Mouse (Mus musculus): ENCODE data around the gene Lrrfip1.

DNA sequence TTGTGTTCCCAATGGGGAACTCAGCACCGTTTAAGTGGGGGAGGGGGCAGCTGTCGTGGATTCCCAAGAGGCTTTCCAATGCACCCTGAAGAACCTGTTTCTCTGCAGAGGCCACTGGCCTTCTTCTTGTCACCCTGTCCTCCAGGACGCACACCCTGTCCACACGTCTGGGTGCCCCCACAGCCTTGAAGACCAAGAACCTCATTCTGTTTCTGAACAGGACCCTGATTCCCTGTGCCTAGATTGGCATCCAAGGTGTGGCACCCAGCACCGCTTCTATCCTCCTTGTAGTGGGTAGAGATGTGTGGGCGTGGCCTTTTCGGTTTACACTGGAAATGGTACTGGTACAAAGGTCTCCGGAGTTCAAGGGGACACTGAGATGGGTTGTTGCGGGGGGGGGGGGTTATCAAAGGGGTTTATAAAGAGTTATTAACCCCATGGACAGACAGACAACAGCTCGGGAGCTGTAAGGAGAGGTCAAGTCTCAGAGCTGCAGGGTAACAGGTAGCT, 28.6 kb upstream of the Lrrfip1 start:
- no peak for TF ChIP-seq GATA1 (IDR thresholded peaks at IDR 0.05; ENCODE audit: borderline replicate concordance, low read length)
- no peak for TF ChIP-seq FLI1 (IDR thresholded peaks at IDR 0.05; ENCODE audit: low read length)

All from megakaryocyte, embryonic 14.5 days (primary cell).